Mouse (Mus musculus): ENCODE results near the gene Slc35g3.
"Not testable (repeated sequence)": the region's sequence is repeated elsewhere in the genome, so short reads cannot be mapped to it uniquely, and the experiment has no call there.

Slc35g3 gene

DNA sequence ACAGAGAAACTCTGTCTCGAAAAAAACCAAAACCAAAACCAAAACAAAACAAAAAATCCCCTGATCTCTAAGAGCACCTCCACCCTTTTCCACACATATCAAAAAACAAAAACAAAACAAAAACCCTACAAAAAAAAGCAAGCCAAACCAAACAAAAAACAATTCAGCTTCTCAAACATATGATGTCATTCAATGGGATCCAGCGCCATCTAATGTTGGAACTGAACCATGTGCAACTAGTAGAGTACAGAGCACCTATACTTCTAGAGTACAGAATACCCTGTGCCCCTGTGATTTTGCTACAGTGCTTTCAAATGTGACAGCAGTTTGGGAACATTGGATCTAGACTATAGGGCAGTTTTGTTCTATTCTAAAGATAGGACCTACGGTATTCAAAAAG, 7.1 kb downstream of the Slc35g3 start:
- DNase-seq (ENCODE audit: low spot score): no peak

DNA sequence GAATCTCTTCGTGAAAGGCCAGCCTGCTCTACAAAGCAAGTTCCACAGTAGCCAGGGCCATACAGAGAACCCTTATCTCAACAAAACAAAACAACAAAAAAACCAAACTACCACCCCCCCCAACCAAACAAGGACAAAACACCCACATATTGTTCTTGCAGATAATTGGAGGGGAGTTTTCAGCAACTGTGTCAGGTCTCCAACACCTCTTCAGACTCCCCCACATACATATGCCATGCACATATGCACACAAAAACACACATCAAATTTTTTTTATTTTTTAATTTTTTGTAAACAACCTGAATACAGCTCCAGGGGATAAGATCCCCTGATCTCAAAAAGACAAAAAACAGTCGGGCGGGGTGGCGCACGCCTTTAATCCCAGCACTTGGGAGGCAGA, 7.5 kb downstream of the Slc35g3 start:
- no peak for DNase-seq (ENCODE audit: low spot score)

DNA sequence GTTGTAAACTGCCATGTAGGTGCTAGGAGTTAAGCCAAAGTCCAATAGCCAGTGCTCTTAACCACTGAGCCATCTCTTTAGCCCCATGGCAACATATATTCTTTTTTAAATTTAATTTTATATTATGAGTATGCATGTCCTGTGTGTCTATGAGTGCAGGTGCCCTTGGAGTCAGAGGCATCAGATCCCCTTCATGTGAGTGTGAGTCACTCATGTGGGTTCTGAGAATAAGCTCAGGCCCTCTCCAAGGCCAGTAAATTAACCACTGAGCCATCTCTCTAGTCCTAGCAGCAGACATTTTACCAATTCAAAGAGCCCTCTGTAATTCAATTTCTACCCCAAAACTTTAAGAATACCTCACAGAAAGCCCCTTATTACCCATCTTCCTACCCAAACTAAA, 9.1 kb downstream of the Slc35g3 start:
- DNase-seq (ENCODE audit: low spot score): no peak

DNA sequence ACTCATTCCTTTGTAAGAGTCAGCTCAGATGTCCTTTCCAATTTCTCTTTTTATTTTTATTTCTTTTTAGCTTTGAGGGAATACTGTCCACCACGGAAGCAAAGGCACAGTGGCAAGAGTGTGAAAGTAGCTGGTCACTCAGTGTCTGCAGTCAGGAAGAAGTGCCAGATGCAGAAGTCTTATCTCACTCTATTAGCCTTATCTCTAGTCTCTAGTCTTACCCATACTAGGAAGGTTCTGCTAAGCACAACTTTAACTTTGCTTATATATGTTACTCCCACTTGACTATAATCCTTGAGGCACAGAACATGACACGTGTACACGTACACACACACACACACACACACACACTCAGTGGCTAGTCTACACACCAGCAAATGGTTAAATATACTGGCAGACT, 10.1 kb downstream of the Slc35g3 start:
- no peak for DNase-seq (ENCODE audit: low spot score)

DNA sequence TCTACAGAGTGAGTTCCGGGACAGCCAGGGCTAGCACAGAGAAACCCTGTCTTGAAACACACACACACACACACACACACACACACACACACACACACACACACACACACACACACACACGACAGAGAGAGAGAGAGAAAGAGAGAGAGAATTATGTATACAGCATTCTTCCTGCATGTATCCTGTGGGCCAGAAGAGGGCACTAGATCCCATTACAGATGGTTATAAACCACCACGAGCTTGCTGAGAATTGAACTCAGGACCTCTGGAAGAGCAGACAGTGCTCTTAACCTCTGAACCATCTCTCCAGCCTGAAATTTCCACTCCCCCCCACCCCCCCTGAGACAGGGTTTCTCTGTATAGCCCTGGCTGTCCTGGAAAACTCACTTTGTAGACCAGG, 30.4 kb downstream of the Slc35g3 start:
- DNase-seq (ENCODE audit: low spot score): not testable (repeated sequence)

DNA sequence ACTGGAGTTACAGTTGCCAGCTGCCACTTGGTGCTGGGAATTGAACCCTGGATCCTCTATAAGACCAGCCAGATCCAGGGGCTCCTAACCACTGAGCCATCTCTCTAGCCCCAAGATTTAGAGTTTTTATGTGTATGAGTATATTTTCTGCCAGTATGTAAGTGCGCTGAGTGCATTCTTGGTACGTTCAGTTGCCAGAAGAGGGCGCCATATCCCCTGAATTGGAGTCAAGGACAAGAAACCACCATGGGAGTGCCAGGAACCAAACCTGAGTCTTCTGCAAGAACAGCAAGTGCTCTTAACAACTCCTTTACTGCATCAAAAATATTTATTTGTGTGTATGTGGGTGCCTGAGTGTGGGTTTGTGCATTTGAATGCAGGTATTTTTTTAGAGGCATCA, 32.7 kb downstream of the Slc35g3 start:
- no peak for DNase-seq (ENCODE audit: low spot score)

DNA sequence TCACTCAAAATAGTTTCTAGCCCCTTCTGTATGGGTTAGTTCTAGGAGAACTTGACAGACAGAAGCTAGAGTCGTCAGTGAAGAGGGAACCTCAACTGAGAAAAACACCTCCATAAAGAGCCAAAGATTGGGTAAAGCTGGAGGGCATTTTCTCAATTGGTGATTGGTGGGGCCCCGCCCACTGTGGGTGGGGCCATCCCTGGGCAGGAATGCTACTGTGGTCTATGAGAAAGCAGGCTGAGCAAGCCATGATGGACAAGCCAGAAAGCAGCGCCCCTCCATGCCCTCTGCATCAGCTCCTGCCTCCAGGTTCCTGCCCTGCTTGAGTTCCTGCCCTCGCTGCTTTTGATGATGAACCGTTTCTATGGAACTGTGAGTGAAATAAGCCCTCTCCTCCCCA, 35.8 kb downstream of the Slc35g3 start:
- DNase-seq (ENCODE audit: low spot score): no peak

DNA sequence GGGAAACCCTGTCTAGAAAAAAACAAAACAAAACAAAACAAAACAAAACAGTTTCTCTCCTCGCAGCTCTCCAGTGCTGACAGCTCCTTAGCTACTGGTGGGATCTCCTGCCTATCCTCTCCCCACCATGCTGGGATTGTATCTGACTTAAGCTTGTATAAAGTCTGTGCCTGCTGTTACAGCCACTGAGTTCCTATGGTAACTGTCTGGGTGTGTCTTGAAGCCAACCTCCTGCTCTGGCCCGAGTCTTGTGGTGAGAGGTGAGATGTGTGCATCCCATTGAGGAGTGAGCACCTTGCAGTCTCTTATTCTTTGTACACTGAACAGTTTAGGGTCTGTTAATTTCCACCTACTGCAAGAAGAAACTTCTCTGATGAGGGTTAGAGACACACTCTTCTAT, 38.7 kb downstream of the Slc35g3 start:
- no peak for DNase-seq (ENCODE audit: low spot score)

DNA sequence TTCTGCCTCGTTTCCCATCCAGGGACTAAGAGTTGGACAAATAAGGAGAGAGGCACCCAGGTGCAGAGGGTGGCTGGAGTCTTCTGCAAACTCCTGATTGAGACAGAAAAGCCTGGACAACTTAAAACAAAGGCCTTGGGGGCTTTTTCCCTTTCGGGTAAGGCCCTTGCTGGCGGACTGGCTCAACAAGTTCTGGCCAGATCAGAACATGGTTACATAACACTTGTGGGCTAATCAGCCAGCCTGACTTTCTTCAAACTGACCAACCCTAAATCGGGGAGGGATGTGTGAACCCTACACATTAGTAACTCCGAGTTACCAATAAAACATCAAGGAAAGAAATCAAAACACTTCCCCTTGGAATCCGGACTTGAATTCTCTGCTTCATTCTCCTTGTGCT, 40.9 kb downstream of the Slc35g3 start:
- DNase-seq (ENCODE audit: low spot score): no peak

DNA sequence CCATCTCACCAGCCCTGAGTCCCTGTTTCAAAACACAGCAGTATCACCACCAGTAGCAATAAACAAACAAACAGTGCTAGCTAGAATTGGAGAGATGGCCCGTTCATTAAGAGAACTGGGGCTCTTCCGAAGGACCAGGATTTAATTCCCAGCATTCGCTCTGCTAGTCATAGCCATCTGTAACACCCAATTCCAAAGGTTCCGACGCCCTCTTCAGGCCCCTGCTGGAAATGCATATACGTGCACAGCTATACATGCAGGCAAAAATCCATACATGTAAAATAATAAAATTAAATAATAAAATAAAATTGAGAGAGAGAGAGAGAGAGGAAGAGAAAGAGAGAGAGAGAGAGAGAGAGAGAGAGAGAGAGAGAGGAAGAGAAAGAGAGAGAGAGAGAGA, 42.3 kb downstream of the Slc35g3 start:
- DNase-seq (ENCODE audit: low spot score): no peak

DNA sequence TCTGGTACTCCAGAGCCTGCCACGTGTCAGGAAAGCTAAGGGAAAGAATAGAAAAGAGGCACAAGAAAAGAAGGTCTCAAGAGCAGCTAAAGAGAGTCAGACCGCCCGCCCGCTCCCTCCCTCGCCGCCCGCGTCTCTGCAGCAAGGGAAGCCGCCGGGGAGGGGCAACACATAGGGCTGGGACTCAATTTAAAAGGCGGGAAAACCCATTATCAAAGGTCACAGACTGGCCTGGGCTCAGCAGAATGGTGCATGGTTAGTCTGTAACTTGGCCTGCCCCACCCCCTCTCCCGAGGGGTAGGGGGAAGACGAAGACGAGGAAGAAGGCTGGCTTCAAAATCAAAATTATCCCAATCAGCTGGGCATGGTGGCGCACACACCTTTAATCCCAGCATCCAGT, 43.1 kb downstream of the Slc35g3 start:
- DNase-seq (ENCODE audit: low spot score): no peak

DNA sequence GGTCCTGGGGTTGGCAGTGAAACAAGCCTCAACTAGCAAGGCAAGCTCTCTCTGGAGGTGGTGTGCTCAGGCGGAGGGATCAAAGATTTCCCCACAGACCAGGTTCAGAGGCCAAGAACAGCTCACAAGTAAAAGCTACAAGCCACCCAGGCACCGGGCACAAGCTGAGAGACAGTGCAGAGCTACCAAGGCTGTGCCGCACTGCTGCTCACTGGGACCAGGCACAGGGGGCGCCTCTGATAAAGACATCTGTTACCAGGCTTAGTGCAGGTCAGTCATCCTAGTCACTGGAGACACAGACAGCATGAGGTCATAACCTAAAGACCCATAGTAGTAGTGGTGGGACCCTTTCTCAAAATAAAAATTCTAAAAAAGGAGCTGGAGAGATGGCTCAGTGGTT, 44.8 kb downstream of the Slc35g3 start:
- DNase-seq (ENCODE audit: low spot score): no peak

DNA sequence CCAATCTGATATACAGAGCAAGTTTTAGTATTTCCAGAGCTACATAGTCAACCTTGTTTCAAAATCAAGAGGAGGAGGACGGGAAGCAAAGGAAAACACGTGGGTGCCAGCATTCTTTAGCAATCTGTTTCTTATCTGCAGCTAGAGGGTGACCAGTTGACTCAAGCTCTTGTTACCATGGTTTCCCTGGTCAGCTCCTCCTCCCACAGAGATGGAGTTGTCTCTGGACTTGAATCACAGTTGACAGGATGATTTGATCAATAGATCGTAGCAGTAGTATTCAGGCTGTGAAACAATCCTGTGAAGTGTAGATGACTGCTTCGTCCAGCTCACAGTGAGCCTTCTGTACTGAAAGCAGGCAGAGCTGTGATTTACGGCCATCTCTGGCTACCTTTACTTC, 45.8 kb downstream of the Slc35g3 start:
- DNase-seq (ENCODE audit: low spot score): no peak

DNA sequence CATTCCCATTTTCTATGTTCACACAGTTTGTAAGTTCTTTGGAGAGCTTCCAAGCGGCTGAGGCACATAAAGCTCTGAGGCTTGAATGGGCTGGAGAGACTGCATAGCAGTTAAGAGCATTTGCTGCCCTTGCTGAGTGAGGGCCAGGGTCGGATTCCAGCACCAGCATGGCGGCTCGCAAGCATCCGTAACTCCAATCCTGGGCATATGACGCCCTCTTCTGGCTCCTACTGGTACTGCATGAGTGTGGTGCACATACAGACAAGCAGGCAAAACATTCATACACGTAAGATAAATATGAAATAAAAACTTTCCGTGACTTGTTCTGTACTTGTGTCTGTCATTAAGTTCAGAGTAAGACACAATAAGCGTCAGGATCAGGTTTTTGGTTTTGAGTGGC, 46.3 kb downstream of the Slc35g3 start:
- DNase-seq (ENCODE audit: low spot score): no peak

DNA sequence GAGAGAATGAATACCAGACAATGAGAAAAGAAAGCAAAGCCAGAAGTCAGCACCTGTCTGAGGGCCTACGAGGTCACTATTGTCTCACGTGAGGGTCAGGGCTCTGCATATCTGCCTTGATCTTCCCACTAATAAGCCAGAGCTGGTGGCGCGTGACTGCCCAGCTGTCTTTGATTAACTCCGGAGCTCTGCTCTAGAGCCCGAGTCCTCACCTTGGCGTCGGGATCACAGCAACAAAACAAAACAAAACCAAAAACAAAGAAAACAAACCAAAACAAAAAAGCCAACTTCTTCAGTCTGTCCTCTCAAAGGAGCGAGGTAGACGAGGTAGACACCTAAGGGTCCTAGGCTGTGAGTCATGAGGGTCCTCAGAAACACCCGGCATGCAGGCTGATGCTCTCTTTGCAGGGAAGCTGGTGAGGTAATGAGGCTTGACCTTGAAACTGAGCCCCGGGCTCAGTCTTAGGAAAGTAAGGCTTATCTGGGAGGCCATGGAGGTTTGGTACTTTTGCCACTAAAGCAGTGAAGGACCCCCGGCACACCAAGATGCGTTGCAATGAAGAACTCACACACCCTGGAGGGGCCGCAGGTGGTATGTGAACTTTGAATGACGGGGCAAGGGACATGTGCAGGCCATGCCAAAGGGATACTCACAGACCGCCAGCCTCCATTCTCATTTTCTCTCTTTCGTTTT, 47.0 kb downstream of the Slc35g3 start:
- DNase-seq (ENCODE audit: low spot score): no peak

DNA sequence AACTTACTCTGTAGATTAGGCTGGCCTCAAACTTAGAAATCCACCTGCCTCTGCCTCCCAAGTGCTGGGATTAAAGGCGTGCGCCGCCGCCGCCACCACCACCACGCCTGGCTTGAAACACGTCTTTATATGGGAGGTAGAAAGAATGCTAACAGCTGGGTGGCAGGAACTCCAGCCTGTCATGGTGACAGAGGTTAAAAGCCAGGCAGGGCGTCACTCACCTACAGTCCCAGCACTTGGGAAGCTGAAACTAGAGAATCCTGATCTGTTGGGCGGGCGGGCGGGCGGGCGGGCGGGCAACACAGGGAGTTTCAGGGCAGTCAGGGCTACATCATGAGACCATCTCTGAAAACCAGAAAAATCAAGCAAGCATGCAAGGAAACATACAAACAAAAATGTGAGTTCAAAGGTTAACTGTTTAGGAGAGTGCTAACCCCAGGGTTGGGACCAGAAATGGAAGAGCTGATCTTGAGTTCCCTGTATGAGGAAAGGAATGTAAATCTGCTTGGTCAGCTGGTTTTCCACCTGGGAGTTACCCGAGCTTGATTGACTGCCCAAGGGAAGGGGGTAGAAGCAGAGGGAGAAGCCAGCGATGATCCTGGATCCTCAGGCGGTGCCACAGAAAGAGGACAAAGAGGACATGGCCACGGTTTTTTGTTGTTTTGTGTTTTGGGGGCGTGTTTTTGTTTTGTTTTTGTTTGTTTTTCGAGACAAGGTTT, 48.7 kb downstream of the Slc35g3 start:
- no peak for DNase-seq (ENCODE audit: low spot score)

DNA sequence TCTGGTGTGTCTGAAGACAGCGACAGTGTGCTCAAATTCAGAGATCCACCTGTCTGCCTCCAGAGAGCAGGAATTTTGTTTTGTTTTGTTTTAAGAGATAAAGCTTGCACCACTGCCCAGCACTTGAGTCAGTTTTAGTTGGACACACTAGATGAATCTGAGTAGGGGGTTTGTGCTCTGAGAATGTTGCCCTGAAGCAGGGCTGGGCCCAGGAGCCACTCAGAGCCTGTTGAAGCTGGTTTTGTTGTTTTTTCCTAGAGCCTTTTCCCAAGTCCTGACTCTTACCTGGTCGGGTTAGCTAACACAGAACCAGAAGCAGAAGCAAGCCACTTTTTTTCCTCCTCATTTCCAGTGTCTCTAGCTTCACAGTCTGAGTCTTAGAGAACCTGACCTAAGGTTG, 50.7 kb downstream of the Slc35g3 start:
- no peak for DNase-seq (ENCODE audit: low spot score)

DNA sequence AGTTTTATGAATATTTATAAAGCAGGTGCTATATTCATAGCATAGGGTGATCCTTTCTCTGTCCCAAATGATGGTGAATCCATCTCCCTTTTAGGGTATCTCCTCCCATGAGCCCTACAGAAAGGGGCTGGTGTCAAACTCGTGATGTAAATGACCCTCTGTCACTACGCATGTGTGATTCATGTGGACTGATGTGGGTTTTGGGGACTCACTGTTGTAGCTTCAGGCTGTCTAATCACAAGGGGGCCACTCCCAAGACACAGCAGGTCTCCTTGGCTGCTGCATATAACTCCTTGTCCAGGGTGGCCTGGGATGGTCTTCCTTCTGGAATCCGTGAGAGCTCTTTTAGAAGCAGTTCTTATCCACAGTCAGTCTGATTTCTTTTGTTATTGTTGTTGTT, 51.3 kb downstream of the Slc35g3 start:
- no peak for DNase-seq (ENCODE audit: low spot score)

Measured in layer of hippocampus, adult 9-10 months (tissue).